Mouse (Mus musculus): ENCODE data around the gene Gm26992.
"Not testable (repeated sequence)": the region's sequence is repeated elsewhere in the genome, so short reads cannot be mapped to it uniquely, and the experiment has no call there.

The Gm26992 gene

DNA sequence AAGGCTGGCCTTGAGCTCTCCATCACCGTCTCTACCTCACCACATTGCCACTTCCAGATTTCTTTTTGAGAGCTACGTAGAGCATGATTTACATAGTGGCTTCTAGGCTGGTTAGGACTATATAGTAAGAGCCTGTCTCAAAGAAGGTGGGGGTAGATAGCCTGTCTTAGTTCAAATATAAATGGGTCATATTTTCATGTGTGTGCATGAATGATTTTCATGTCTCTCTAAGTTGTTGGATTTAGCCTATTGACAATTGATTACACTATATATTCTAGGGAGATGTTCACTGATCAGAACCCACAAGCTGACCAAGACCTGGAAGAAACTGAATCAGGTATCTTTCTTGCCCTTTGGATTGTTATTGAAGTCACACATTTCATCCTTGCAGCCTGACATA, at the start of gene Gm26992:
TSS of gene Gm26992 (plus strand) at position 301 of the 400 bp plus-strand sequence.
- DNase-seq = no peak

DNA sequence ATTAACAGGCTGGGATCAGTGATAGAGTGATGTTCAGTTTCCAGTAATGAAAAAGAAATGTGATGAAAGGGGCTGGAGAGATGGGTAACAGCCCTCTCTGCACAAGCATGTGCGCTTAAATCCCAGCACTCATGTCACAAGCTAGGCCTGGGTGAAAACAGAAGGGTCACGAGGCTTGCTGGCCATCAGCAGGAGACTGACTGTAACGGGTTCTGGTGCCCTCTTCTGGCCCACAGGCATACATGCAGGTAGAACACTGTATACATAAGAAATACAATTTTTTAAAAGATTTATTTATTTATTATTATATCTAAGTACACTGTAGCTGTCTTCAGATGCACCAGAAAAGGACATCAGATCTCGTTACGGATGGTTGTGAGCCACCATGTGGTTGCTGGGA, 47.6 kb upstream of the Gm26992 start:
- peak; percentile 34 for DNase-seq

GRCm38 (mm10) chrX:103384528-103384927, 37.3 kb upstream of the Gm26992 start:
- DNase-seq = no peak

DNA sequence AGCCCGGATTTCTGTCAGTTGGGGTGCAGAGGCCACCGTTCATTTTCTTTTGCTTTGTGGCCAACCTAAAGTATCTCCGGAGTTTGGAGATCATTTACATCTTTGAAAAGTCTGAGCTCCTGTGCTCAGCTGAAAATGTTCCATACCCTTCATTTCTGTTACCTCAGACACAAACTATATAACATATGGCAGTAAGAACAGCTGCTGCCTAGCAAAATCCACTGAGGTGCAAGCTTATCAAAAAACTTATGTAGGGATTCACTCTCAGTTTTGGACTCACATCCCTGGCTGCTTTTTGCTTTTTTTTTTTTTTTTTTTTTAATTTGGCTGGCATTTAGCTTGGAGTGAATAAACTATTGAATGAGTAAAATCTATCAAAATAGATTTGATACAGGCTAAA, 33.7 kb upstream of the Gm26992 start:
- no peak for DNase-seq

GRCm38 (mm10) chrX:103393841-103394240, 28.0 kb upstream of the Gm26992 start:
- no peak for DNase-seq

- peak; percentile 17 for DNase-seq
These were observed 16.8 kb upstream of the Gm26992 start for GRCm38 (mm10) chrX:103405021-103405420.

GRCm38 (mm10) chrX:103414167-103414566, 7.6 kb upstream of the Gm26992 start, which contains the start of gene Tsx:
TSS of gene Tsx (plus strand) at chrX:103414467.
- DNase-seq = no peak

- no peak for DNase-seq
These were observed 5.9 kb downstream of the Gm26992 start for GRCm38 (mm10) chrX:103427677-103428076.

DNA sequence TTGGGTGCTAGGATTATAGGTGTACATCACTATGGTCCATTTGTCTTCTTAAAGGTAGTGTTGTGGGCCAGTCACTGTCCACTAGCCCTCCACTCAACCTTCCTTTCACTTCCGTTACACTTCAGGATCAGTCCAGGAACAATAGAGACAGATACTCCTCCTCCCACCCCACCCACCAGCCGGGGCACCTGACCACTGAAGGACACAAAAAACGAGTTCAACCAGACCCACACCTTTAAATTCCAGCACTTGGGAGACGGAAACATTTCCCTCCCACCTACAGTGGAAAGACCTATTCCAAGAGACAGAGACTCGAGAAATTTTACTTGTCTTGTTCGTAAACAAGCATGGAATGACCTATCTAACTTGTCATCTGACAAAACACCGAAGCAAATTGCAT, 10.5 kb downstream of the Gm26992 start:
- no peak for DNase-seq

DNA sequence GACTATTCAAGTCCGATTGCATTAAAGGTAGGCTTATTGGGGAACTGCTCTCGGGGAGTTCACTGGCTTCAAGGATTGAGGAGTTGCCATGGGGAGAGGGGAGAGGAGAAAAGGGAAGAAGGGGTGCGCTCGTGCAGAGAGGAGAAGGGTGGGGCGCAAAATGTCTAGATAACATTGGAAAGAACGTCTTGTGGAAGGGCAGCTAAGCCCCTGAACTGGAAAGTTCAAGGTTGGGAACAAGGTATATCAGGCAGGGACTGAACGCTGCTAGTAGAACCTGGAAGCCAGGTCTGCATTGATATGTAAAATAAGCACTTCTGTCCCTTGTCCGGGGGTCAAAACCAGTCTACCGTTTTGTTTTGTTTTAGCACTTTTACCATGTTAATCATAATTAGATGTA, 16.2 kb downstream of the Gm26992 start:
- DNase-seq = no peak

GRCm38 (mm10) chrX:103440803-103441202, 19.0 kb downstream of the Gm26992 start:
- peak; percentile 79 for DNase-seq

DNA sequence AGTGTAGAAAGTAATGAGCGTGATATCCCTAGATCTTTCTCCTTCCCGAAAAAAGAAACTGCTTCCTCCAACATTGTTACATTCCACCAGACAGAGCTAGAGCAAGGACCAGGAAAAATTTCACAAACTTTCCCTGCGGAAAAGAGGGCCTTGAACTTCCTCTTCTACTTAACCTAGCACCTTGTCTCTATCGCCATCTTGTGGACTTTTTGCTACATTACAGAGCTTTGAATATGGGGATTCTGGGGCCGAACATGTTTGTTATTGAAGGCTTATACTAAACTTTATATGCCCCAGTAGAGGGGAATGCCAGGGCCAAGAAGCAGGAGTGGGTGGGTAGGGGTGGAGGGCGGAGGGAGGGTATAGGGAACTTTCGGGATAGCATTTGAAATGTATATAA, 21.9 kb downstream of the Gm26992 start:
- DNase-seq = peak; percentile 75

GRCm38 (mm10) chrX:103447539-103448169, 25.8 kb downstream of the Gm26992 start:
- DNase-seq = peak; percentile 46

GRCm38 (mm10) chrX:103448429-103448828, 26.6 kb downstream of the Gm26992 start:
- DNase-seq = not testable (repeated sequence)

DNA sequence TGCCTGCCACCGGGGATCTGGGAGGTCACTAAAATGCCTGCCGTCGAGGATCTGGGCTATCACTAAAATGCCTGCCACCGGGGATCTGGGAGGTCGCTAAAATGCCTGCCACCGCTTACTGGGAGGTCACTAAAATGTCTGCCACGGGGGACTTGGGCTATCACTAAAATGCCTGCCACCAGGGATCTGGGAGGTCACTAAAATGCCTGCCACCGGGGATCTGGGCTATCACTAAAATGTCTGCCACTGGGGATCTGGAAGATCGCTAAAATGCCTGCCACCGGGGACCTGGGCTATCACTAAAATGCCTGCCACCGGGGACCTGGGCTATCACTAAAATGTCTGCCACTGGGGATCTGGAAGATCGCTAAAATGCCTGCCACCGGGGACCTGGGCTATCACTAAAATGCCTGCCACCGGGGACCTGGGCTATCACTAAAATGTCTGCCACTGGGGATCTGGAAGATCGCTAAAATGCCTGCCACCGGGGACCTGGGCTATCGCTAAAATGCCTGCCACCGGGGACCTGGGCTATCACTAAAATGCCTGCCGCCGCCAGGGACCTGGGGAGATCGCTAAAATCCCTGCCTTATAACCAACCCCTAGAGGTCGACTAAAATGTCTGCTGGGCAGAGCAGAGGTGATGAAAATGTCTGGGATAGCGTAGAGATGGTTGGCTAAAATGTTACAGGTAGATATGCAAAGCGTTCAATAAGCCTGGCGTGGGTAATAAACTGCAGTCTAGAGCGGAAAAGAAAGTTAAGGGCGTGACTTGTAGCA, 27.3 kb downstream of the Gm26992 start:
- not testable (repeated sequence) for DNase-seq

DNA sequence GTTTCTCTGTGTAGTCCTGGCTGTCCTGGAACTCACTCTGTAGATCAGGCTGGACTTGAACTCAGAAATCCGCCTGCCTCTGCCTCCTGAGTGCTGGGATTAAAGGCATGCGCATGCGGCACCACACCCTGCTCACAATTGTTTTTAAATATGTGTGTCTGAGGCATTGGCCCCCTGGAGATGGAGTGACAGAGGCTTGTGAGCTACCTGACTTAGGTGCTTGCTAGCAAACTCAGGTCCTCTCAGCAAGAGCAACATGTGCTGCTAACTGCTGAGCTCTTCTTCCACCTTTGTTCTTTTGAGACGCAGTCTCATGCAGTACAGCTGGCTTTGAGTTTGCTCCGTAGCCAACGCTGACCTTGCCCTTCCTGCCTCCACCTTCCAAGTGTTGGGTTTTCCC, 31.0 kb downstream of the Gm26992 start:
- no peak for DNase-seq

DNA sequence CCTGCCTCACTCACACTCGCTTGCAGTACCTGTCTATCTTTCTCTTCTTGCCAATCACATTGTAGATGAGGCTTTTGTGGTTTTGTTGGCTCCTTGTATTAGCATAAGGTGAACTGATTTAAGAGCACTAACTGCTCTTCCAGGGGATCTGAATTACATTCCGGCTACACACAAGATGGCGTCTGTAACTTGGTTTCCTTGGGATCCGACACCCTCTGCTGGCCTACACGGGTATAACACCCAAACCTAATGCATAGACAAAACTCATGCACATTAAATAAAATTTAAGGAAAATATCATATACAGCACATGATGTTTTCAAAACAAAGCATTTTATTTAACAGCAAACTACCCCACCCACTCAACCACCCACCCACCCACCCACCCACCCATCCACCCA, 38.2 kb downstream of the Gm26992 start:
- no peak for DNase-seq

GRCm38 (mm10) chrX:103468998-103469397, 47.2 kb downstream of the Gm26992 start:
- no peak for DNase-seq

DNA sequence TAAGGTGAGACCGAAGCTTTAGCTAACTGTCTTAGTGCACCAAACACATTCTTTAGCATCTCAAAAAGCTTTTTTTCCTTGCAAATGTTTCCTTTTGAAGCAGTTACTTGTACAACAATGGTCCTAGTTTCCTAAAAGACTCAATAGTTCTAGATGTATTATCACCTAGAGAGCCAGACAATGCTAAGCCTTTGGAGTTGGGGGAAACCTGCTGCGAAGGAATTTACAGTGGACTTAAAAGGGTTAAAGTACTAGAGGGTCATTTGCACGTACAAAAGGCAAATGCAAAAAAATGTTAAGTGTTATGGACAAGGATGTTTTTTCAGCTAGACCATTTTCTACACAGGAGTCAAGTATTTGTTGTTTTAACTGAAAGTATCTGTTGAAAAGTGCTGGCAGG, 50.5 kb downstream of the Gm26992 start:
- DNase-seq = no peak

DNA sequence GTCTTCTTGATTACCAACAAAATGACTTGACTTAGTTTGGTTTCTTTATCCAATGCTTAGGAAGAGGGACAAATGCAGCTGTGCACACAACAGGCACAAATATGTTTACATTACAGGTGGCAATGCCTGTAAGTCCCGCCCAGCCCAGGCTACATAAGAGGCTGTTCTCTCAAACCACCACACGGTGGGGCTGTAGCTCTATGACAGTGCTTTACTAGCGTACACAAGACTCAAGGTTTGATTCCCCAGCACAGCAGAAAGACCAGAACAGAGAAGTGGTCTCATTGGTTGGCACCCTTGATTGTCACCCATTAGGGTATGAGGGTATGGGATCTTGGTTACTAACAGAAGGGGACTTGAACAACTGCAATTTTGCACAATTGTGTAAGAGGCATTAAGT, 55.7 kb downstream of the Gm26992 start:
- peak; percentile 82 for DNase-seq

- DNase-seq = peak; percentile 87
These were observed 59.7 kb downstream of the Gm26992 start for GRCm38 (mm10) chrX:103481243-103482096.

DNA sequence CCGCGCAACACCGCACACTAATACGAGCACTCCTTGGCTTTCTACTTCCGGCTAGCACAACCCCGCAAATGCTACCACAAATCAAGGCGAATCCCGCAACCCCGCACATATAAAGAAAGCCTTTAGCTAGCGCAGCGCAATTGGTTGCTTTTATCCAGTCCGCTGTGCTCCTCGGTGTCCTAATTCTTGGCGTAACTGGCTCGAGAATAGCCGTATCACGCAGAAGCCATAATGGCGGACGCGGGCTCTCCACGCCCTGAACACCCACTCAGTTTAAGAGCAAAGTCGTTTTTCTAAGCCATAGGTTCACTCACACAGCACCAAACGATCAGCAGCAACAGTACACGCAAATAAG, 60.3 kb downstream of the Gm26992 start:
- DNase-seq = no peak

DNA sequence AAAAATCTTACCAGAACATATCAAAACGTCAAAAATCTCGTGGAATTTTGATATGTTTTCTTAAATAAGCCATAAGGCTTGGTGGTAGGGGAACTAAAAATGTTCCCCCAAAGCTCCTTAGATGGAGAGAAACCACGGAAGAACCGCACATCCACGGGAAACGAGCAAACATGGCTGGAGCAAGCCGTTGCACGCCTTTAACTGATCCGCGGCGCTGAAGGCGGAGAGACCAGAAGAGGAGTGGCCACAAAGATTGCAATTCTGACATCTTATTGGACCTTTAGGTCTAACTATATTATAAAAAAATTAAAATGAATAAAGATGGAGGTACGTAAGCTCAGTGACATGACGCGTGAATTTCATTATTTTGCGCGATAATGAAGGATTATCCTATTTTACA, 61.2 kb downstream of the Gm26992 start:
- DNase-seq = peak; percentile 61

DNA sequence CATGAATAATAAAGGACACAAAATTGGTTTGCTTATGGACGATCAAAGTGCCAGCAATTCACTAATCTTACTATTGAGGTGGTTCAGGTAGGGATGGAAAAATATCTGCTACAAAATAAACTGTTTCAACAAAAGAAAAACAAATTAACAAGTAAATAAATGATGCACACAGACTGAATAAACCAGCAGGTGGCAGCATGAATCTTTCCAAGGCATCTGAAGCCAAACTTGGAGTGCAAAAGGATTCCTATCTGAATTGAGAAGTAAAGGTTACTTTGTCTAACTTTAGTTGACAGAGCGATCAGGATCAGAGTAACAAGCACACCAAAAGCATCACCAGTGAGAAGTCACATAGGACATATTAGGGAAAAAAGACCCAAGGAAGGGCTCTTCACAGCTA, 62.2 kb downstream of the Gm26992 start:
- peak; percentile 80 for DNase-seq
